Mouse (Mus musculus) layer of hippocampus, adult 8-10 months (tissue): ENCODE results near the gene Rbm47. TPM values are rescaled to one million over a fixed set of nuclear protein-coding genes. Genes with fewer than 3 reads are reported as not detected.

Experiments used
- DNase-seq, 2 experiments: peaks; one replicate each; pipeline ENCODE4 v3.0.0; 2022; ENCODE audit warnings: low spot score in 2 of 2
- total RNA-seq, 4 experiments: library from RNA; stranded (reverse); gene quantifications; 2 replicates each; pipeline ENCODE4 v1.2.4; 2022

The Rbm47 gene
- total RNA-seq, 4 experiments from 2014 or later: 1.5 to 4.4 (median 2.6) TPM

GRCm38 (mm10) chr5:66069133-66069469 lies 103.8 kb downstream of the Rbm47 start:
- DNase-seq: no peak

- DNase-seq: no peak
Measured at GRCm38 (mm10) chr5:66068068-66068920, 104.6 kb downstream of the Rbm47 start.

- no peak for DNase-seq
Measured at GRCm38 (mm10) chr5:66067219-66067618, 105.7 kb downstream of the Rbm47 start.

- DNase-seq: no peak
Measured at GRCm38 (mm10) chr5:66062930-66063220, 110.0 kb downstream of the Rbm47 start.

- no peak for DNase-seq
Measured at GRCm38 (mm10) chr5:66062046-66062929, 110.6 kb downstream of the Rbm47 start.

- DNase-seq: no peak
Measured at GRCm38 (mm10) chr5:66061667-66062045, 111.3 kb downstream of the Rbm47 start.

- DNase-seq: no peak
Measured at GRCm38 (mm10) chr5:66058844-66059243, 114.1 kb downstream of the Rbm47 start.

GRCm38 (mm10) chr5:66056680-66057079 lies 116.2 kb downstream of the Rbm47 start:
- no peak for DNase-seq

GRCm38 (mm10) chr5:66054394-66054793 lies 118.5 kb downstream of the Rbm47 start:
- DNase-seq: no peak

- no peak for DNase-seq
Measured at GRCm38 (mm10) chr5:66052777-66053548, 120.0 kb downstream of the Rbm47 start.

GRCm38 (mm10) chr5:66050841-66051240 lies 122.1 kb downstream of the Rbm47 start:
- DNase-seq: no peak

GRCm38 (mm10) chr5:66046356-66046755 lies 126.6 kb downstream of the Rbm47 start:
- no peak for DNase-seq

- no peak for DNase-seq
Measured at GRCm38 (mm10) chr5:66043897-66044296, 129.0 kb downstream of the Rbm47 start.

- DNase-seq: no peak
Measured at GRCm38 (mm10) chr5:66042651-66043340, 130.1 kb downstream of the Rbm47 start.

GRCm38 (mm10) chr5:66040744-66041279 lies 132.1 kb downstream of the Rbm47 start:
- DNase-seq: no peak

GRCm38 (mm10) chr5:66039813-66040212 lies 133.1 kb downstream of the Rbm47 start:
- DNase-seq: no peak

- DNase-seq: no peak
Measured at GRCm38 (mm10) chr5:66037066-66037465, 135.9 kb downstream of the Rbm47 start.

- no peak for DNase-seq
Measured at GRCm38 (mm10) chr5:66036440-66037054, 136.4 kb downstream of the Rbm47 start.

GRCm38 (mm10) chr5:66034375-66035195 lies 138.3 kb downstream of the Rbm47 start:
- no peak for DNase-seq

GRCm38 (mm10) chr5:66032826-66033225 lies 140.1 kb downstream of the Rbm47 start:
- no peak for DNase-seq
